ENCODE assay signal across 23 mouse cellular contexts in genomic region chr13:17638008-17638407, GRCm38 (mm10).
"Had no signal": no experiment of that assay in that cellular context is flagged by ENCODE, and none has a peak within 500 bp of the region (broad histone marks: within the 10 kb centered on the region; RNA-seq: fewer than 3 reads in every experiment).

No protein-coding gene starts in this region.

- H3K9me3 ChIP-seq: limb, embryonic 10.5 days; limb, embryonic 13.5 days; liver, embryonic 15.5 days; megakaryocyte, embryonic 14.5 days; midbrain, embryonic 15.5 days; neural tube, embryonic 12.5 days; neural tube, embryonic 15.5 days; stomach, embryonic 15.5 days had no signal

- ATAC-seq: midbrain, embryonic 15.5 days had no signal

- H3K4me2 ChIP-seq: limb, embryonic 13.5 days; liver, embryonic 11.5 days; liver, embryonic 15.5 days; midbrain, embryonic 11.5 days; midbrain, embryonic 15.5 days; neural tube, embryonic 12.5 days; neural tube, embryonic 15.5 days; stomach, embryonic 15.5 days had no signal

- DNase-seq: kidney, adult 18-20 months; kidney, adult 9 months; kidney, postnatal 14 days; layer of hippocampus, adult 9-11 months; lung, adult 18-20 months; lung, postnatal 14 days; right cerebral cortex, adult 18-20 months; right cerebral cortex, postnatal 14 days; right cerebral cortex, postnatal 4 days; thymus, adult 2 months; thymus, postnatal 14 days; thymus, postnatal 4 days had no signal

- H3K36me3 ChIP-seq: limb, embryonic 10.5 days; limb, embryonic 13.5 days; liver, embryonic 15.5 days; midbrain, embryonic 15.5 days; neural tube, embryonic 12.5 days; neural tube, embryonic 15.5 days; stomach, embryonic 15.5 days had no signal

- H3K4me3 ChIP-seq: layer of hippocampus, adult 2 months; limb, embryonic 10.5 days; limb, embryonic 13.5 days; liver, embryonic 15.5 days; megakaryocyte, embryonic 14.5 days; midbrain, embryonic 15.5 days; neural tube, embryonic 12.5 days; neural tube, embryonic 15.5 days; stomach, embryonic 15.5 days had no signal

- H3K9ac ChIP-seq: limb, embryonic 13.5 days; liver, embryonic 15.5 days; midbrain, embryonic 15.5 days; neural tube, embryonic 12.5 days; neural tube, embryonic 15.5 days; stomach, embryonic 15.5 days had no signal

- H3K27me3 ChIP-seq: limb, embryonic 13.5 days; liver, embryonic 15.5 days; megakaryocyte, embryonic 14.5 days; midbrain, embryonic 15.5 days; neural tube, embryonic 12.5 days; neural tube, embryonic 15.5 days; stomach, embryonic 15.5 days had no signal

- H3K4me1 ChIP-seq: limb, embryonic 10.5 days; limb, embryonic 13.5 days; liver, embryonic 15.5 days; megakaryocyte, embryonic 14.5 days; midbrain, embryonic 15.5 days; neural tube, embryonic 12.5 days; neural tube, embryonic 15.5 days; stomach, embryonic 15.5 days had no signal

- H3K27ac ChIP-seq: layer of hippocampus, adult 2 months; limb, embryonic 10.5 days; limb, embryonic 13.5 days; liver, embryonic 15.5 days; midbrain, embryonic 15.5 days; neural tube, embryonic 12.5 days; neural tube, embryonic 15.5 days; stomach, embryonic 15.5 days had no signal
